Mouse (Mus musculus) MEL (cell line): ENCODE data around the gene Trmt1.

ENCODE experiments used
- BHLHE40 ChIP-seq: IDR thresholded peaks from 2 replicates; pipeline ENCODE4 v1.6.1; 2012; ENCODE audit warnings: low read depth, mild to moderate bottlenecking, inconsistent platforms, low read length, improper control_type of control experiment, borderline replicate concordance
- CTCF ChIP-seq, 3 experiments: IDR thresholded peaks in 2 of 3; conservative IDR thresholded peaks in 1 of 3; 2 replicates each; pipeline ENCODE4 v1.5.1; 2011 to 2012; ENCODE audit warnings: low read length in 3 of 3, low read depth in 2 of 3, mild to moderate bottlenecking in 2 of 3, improper control_type of control experiment in 1 of 3, inconsistent platforms in 1 of 3, mixed read lengths in 1 of 3, moderate library complexity in 1 of 3; ENCODE audit not compliant: control insufficient read depth in 1 of 3, insufficient read depth in 1 of 3, poor library complexity in 1 of 3, severe bottlenecking in 1 of 3
- EP300 ChIP-seq, 2 experiments: IDR thresholded peaks; 2 replicates each; pipeline ENCODE4 v1.6.1; 2011; ENCODE audit warnings: improper control_type of control experiment in 2 of 2, low read length in 2 of 2, low read depth in 1 of 2, mild to moderate bottlenecking in 1 of 2
- GATA1 ChIP-seq: IDR thresholded peaks from 2 replicates; pipeline ENCODE4 v1.6.1; 2011; ENCODE audit warnings: low read depth, low read length, improper control_type of control experiment
- MAFK ChIP-seq: IDR thresholded peaks from 2 replicates; pipeline ENCODE4 v1.6.1; 2011; ENCODE audit warnings: low read depth, mild to moderate bottlenecking, low read length, improper control_type of control experiment, borderline replicate concordance
- NRF1 ChIP-seq: IDR thresholded peaks from 2 replicates; pipeline ENCODE4 v1.6.1; 2014; ENCODE audit warnings: low read depth, mild to moderate bottlenecking, inconsistent platforms, low read length, improper control_type of control experiment, moderate library complexity; ENCODE audit not compliant: poor library complexity, insufficient read depth, severe bottlenecking
- ZKSCAN1 ChIP-seq: IDR thresholded peaks from 2 replicates; pipeline ENCODE4 v1.6.1; 2012; ENCODE audit warnings: low read depth, mild to moderate bottlenecking, inconsistent platforms, low read length, improper control_type of control experiment, moderate library complexity

DNA sequence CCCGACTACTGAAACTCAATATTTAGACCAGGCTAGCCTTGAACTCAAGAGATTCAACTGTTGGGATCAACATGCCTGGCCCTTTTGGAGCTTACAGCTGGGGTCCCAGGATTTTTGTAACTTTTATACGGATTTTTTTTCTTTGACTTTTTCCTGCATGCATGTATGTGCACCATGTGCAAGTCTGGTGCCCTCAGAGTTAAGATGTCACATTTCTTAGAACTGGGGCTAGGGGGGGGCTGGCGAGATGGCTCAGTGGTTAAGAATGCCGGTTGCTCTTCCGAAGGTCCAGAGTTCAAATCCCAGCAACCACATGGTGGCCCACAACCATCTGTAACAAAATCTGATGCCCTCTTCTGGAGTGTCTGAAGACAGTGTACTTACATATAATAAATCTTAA, 14.4 kb downstream of the Trmt1 start:
- TF ChIP-seq CTCF (IDR thresholded peaks at IDR 0.05 in 2 of 3, conservative IDR thresholded peaks at IDR 0.05 in 1 of 3; ENCODE audit: control insufficient read depth in 1 of 3, insufficient read depth in 1 of 3, low read depth in 2 of 3, low read length in 3 of 3, poor library complexity in 1 of 3, severe bottlenecking in 1 of 3) (no peak), BHLHE40 (no peak), GATA1 (no peak), EP300 (IDR thresholded peaks at IDR 0.05; ENCODE audit: low read depth in 1 of 2, low read length in 2 of 2) (no peak), ZKSCAN1 (no peak), NRF1 (no peak), MAFK (no peak)
